Mouse (Mus musculus): ENCODE data around the gene Ehbp1. TPM values are rescaled to one million over a fixed set of nuclear protein-coding genes. Genes with fewer than 3 reads are reported as not detected.

Ehbp1 gene
- 21.3 and 24.4 TPM in 2 replicates for total RNA-seq (2021)
- long read RNA-seq, experiment 1: 0 reads
- long read RNA-seq, experiment 2, partial matches to known transcripts: 0 of 1 reads
- long read RNA-seq, experiment 2, other reads (novel, unspliced or antisense): 1 of 1 reads

DNA sequence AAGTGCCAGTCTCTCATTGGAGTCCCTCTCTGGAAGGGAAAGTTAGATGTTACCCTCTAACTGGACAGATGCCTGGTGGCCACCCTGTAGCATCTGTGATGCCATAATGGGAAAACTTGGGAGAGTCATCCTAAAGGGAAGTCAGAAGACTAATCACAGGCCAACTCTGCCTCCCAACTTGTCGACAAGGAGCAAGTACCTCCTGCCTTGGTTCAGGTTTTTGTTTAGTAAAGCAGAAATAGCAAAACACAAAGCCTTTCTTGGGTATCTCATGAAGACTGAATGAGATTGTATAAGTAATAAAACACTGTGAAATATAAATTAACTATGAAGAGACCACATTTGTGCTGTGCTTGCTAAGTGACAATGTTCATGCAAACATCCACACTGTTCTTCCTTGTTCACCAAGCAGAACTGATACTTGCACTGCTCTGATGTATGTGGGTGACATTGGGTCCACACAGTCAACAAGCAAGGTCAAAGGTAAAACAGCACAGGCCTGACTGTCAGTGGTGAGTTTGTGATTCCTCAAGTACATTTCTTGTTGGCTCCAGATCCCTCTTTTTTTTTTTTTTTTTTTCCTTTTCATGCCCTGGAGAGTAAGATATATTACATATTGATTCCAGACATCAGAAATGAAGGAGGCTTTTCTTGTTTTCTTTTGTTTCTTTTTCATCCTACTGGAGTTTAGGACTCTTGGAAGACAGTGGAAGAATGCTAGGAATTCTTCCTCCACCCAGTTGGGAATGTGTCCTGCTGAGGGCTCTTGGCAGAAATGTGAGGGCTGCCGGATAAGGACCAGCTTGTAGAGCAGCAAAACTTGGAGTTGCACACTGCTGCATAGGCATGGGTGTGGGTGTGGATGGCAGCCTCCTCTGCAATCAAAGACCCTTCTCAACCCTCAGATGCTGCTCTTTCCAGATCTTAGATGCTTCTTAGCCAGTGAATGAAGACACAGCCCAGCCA, at the start of gene Ehbp1:
Gene Ehbp1 (minus strand): TSS at position 51 of the 966 bp plus-strand sequence.
- no peak for DNase-seq

- peak; percentile 67 for DNase-seq
Measured at GRCm38 (mm10) chr11:22387472-22388098, 45.5 kb upstream of the Ehbp1 start.

DNA sequence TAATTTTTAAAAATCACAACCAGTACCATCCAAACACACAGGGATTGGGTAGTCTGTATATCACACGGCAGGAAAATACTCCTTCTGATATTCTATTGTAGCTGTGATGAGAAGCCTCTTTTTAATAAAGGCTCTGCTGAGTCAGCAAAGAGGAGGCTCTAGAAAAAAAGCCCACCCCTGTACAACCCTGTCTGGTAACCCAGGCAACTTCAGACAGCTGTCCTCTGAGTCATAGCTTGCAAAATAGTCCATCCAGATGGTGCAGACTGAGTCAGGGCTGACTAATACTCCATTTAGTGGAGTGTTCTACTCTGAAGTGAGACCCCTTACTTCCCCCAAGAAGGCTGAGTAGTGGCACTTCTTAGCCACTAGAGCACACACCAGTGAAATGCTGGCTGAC, 41.4 kb upstream of the Ehbp1 start:
- no peak for DNase-seq

DNA sequence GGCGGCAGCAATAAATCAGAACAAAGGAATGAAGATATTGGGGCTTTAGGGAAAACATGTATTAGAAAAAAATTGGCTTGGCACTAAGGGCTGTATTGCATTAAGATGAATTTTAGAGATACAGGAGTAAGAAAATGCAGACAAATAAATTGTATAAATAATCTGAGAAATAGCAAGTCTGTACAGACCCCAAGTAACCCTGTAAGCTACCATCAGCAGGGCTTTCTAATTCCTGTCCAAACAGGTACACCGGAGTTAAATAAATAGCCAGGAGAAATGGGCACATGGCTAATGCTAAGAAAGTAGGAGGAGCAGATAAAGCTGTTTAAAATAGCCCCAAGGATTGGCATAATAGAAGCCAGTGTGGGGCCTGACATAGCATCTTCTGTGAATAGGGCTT, 32.7 kb upstream of the Ehbp1 start:
- no peak for DNase-seq

- DNase-seq: peak; percentile 36
Measured at GRCm38 (mm10) chr11:22373290-22373674, 31.2 kb upstream of the Ehbp1 start.

- no peak for DNase-seq
Measured at GRCm38 (mm10) chr11:22372609-22373289, 30.7 kb upstream of the Ehbp1 start.

- no peak for DNase-seq
Measured at GRCm38 (mm10) chr11:22369841-22370240, 27.7 kb upstream of the Ehbp1 start.

GRCm38 (mm10) chr11:22368621-22369020, 26.5 kb upstream of the Ehbp1 start:
- DNase-seq: no peak

DNA sequence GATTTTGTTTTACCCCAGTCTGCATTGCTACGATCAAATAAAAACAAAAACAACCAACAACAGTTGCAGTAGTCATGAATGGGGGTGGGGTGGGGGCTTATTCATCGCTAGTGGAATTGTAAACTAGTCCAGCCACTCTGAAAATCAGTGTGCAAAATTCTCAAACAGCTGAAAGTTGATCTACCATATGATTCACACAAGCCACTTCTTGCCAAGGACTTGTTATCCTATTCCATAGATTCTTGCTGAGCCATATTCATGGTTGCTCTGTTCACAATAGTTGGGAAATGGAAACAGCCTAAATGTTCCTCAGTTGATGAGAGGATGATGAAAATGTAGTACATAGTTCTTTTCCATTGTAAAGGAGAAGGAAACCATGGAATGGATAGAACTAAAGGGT, 24.4 kb upstream of the Ehbp1 start:
- DNase-seq: no peak

GRCm38 (mm10) chr11:22353962-22354621, 12.0 kb upstream of the Ehbp1 start:
- no peak for DNase-seq

DNA sequence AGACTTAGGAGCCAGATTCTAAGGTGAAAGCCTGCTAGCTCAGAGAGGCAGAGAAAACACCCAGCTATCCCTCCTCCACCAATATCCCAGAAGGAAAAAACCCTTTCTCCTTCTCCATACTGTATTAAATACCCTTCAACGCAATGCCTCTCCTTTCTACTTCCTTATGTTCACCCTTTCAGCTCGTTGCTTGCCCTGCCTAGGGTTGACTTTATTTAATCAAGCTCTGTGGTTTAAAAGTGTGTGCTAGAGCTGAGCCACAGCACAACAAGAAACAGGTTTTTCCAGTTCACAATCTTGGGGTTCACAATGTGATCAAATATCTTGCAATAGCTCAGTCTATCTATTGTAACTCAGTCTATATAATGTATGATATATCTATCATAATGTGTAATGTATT, 7.9 kb upstream of the Ehbp1 start:
- no peak for DNase-seq

DNA sequence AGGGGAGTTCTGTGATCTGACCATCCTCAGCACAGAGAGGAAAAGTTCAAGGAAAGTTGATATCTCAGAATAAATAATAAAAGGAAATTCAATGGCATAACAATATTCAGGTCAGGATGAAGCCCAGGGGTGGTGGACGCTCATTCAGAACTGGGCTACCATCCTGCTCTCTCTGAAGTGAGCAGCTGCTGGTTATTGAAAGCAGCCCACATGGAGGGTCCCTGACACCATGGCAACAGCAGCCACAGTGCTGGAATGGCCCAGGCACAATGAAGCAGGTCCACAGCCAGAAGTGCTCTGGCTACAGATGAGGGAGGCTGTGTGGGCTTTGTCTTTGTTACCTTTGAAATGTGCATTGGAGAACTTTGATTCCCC, 6.4 kb upstream of the Ehbp1 start:
- DNase-seq: no peak

GRCm38 (mm10) chr11:22347651-22348535, 5.8 kb upstream of the Ehbp1 start:
- DNase-seq: no peak

DNA sequence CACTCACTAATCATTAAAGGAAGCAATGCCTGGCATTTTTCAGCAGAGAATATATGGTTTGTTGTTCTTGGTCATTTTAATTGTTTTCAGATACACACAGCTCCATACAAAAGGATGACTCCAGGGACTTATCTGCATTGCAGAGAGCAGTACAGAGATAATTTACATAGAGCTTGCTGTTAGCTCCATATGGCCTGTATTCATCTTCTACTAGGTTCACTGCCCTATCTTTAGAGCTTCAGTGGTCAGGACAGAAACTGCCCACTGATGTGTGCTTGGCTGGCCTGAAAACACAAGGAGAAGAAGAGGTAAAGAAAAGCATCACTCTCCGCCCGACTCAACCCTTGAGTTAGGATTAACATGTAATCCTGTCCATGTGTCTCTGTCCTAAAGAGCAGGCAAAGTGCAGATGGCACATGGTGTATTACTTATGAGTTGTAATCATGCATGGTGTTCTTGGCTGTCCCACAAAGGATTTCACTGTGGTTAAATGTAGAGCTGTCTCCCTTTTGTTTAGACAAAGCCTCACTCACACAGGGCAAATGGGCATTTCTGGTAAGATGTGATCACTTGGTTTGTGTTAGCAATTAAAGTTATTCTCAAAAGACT, 14.7 kb downstream of the Ehbp1 start:
- DNase-seq: no peak

DNA sequence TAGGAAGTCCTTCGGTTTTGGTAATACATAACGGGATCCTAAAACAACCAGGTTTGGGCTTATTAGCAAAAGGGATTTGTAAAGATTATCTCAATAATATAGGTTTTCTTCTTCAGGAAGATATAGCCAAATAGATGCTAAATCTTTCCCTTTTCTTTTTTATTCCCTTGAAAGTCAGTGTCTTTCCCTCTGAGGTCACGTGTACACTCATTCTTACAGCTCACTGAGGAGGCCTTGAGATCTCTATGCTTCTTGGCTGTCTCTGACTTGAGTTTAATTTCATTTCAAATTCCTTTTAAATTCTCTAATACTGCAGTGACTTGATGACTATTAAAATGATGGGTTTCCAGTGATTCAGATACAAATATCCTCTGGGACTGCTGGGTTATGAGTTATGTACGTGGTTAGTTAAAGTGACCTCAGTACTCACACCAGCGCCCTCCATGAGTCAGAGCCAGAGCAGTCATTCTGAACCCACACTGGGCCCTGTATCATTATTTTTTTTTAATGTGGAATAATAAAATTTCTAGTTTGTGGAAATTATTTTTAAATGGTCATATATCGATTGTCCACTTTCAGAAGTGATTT, 24.2 kb downstream of the Ehbp1 start:
- peak; percentile 24 for DNase-seq

- DNase-seq: no peak
Measured at GRCm38 (mm10) chr11:22315801-22316200, 26.3 kb downstream of the Ehbp1 start.

DNA sequence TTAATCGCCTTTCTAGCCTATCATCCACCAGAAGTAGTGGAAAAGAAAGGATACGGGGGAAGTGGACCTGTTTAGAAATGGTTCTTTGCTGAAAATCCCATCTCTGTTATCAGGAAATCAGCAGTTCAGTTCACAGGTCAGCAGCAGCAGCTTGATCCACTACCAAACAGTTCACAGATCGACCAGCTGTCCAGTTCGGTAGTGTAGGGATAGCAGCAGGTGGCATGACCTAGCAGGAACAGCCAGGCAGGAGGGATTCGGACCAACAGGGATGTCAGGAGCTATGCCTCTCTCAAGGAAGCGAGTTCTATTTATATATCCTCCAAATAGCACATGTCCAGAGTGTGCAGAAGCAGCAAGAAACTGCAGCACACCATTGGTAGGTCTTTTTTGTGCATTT, 40.9 kb downstream of the Ehbp1 start:
- no peak for DNase-seq

DNA sequence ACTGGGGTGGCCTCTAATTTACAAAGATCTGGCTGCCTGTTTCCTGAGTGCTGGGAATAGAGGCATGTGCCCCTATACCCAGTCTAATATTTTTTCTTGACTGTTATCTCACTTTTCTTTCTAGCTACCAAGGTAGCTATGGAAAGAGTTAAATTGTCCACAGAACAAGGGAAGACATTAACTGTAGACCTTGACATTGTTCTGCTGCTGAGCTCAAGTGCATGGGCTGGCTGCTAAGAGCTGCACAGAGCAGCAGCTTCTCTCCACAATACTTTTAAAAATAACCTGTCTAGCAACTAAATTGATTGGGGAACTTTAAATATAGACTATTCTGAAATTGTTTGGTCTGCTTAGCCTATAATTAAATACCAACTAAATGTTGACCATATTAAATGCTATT, 52.9 kb downstream of the Ehbp1 start:
- DNase-seq: peak; percentile 12

- no peak for DNase-seq
Measured at GRCm38 (mm10) chr11:22287513-22287900, 54.6 kb downstream of the Ehbp1 start.

- DNase-seq: peak; percentile 98
Measured at GRCm38 (mm10) chr11:22286885-22287512, 55.1 kb downstream of the Ehbp1 start.
